Mouse (Mus musculus) effector memory CD4-positive, alpha-beta T cell, adult 5 months (primary cell): Measurements from ENCODE around the gene Slfnl1. TPM values are rescaled to one million over a fixed set of nuclear protein-coding genes. Genes with fewer than 3 reads are reported as not detected.

Experiments
- polyA plus RNA-seq: library from polyadenylated mRNA; unstranded; fragments of 100-300 nt; shearing (Covaris generic); gene quantifications from one replicate; pipeline ENCODE4 v1.2.1, GENCODE M21; 2017

The Slfnl1 gene
- polyA plus RNA-seq = not detected

GRCm38 (mm10) chr4:120531986-120532385 is at the start of gene Slfnl1:
TSS of gene Slfnl1 (plus strand) at chr4:120532231.

GRCm38 (mm10) chr4:120569486-120570437 is 37.7 kb downstream of the Slfnl1 start, which contains the start of gene Ctps:
TSS of gene Ctps (minus strand) at chr4:120570276.

Other genes with a start within 250 kb of the Slfnl1 start
- gene Foxo6, start 244.9 kb upstream of the Slfnl1 start, polyA plus RNA-seq = not detected
- 19.7 TPM for gene Scmh1, start 127.0 kb upstream of the Slfnl1 start, polyA plus RNA-seq
- gene Ctps, start 38.0 kb downstream of the Slfnl1 start, polyA plus RNA-seq = 24.3 TPM
- not detected for gene Gm8439, start 56.5 kb downstream of the Slfnl1 start, polyA plus RNA-seq
- 1.2 TPM for gene Cited4, start 134.3 kb downstream of the Slfnl1 start, polyA plus RNA-seq
- gene Kcnq4, start 216.4 kb downstream of the Slfnl1 start, polyA plus RNA-seq = not detected